Mouse (Mus musculus) common myeloid progenitor, adult 5-6 weeks (primary cell): ENCODE results near the gene Sik1. TPM values are rescaled to one million over a fixed set of nuclear protein-coding genes. Genes with fewer than 3 reads are reported as not detected.

Experiments used
- ATAC-seq: replicated peaks from 2 replicates; pipeline ENCODE4 v1.8.0; 2016; ENCODE audit warnings: low read depth, mild to moderate bottlenecking, moderate TSS enrichment, inconsistent platforms; ENCODE audit not compliant: poor library complexity, severe bottlenecking
- total RNA-seq: library from RNA; stranded (forward); fragments of 200-1000, 187-1606 nt; gene quantifications from 2 replicates; pipeline ENCODE4 v1.2.3, GENCODE M21; 2017

Gene Sik1
- total RNA-seq, 1 experiment from 2014 or later: 21.1 TPM

GRCm38 (mm10) chr17:31813938-31814622 lies 41.5 kb downstream of the Sik1 start:
- ATAC-seq: no peak

DNA sequence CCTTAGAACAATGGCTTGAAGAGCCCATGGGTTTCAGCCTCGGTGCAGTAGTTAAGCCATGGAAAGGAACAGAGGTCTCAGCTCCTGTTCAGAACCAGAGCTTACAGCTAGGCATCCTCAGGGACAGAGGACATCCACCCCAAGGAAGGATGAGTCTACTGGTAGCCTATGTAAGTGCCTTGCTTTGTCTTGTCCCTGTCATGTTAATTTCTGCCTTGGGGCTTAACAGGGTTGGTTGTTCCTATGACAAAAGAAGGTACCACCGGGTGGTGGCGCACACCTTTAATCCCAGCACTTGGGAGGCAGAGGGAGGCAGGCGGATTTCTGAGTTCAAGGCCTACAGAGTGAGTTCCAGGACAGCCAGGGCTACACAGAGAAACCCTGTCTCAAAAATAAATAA lies 44.3 kb downstream of the Sik1 start:
- ATAC-seq: no peak

DNA sequence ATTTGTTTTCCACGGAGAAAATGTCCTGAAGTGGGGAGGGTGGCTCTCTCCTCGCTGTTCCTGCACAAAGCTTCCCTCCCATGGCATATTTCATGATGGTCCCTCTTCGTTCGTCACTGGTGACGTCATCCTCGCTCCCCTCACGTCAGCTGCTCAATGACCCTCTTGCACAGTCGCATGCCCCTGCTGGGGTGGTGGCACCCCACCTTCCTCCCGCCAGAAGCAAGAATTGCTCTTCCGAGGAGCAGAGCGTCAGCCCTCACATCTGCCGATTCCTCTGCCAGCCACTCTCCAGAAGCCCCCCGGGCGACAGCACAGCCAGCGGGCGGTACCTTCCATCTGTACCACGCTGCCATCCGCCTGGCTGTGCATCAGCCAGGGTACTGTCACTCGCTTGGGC lies 45.7 kb downstream of the Sik1 start:
- ATAC-seq: no peak

DNA sequence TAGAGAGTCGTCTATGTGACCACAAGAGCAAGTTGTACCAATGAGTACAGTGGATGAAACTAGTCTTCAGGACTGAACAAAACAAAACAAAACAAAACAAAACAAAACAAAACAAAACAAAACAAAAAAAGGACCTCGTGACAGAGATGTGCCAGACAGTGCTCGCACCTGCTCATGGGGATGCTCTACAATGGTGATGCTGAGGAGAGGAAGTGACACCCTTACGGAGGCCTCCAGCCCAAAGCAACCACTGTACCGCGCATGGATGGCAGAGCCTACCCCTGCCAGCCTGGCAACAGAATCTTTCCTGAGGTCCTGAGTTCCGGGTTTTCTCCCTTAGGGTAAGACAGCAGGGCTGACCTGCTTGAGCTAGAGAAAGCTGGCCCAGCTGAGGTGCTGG lies 46.5 kb downstream of the Sik1 start:
- no peak for ATAC-seq

GRCm38 (mm10) chr17:31808082-31808875 lies 47.3 kb downstream of the Sik1 start:
- no peak for ATAC-seq

- ATAC-seq: no peak
These were observed 49.1 kb downstream of the Sik1 start for GRCm38 (mm10) chr17:31806496-31806895.

DNA sequence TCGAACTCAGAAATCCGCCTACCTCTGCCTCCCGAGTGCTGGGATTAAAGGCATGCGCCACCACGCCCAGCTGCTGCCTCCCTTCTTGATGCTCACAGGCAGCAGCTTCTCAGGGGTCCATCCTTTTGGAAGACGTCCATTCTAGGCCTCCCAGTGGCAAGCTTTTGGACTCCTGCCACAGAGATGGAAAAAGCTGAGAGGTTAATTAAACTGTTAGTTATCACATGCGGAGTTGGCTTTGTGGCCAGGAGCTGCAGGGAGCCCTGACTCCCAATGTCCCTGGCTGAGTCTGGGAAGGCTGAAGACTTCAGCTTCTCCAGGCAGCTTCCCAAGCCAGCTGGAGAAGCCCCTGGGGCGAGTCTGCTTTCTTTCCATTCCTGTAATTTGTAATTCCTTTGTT lies 49.6 kb downstream of the Sik1 start:
- ATAC-seq: no peak

GRCm38 (mm10) chr17:31805585-31805984 lies 50.0 kb downstream of the Sik1 start:
- ATAC-seq: 0 out of 2 replicates have a peak, but pooled peaks have one; percentile 39

DNA sequence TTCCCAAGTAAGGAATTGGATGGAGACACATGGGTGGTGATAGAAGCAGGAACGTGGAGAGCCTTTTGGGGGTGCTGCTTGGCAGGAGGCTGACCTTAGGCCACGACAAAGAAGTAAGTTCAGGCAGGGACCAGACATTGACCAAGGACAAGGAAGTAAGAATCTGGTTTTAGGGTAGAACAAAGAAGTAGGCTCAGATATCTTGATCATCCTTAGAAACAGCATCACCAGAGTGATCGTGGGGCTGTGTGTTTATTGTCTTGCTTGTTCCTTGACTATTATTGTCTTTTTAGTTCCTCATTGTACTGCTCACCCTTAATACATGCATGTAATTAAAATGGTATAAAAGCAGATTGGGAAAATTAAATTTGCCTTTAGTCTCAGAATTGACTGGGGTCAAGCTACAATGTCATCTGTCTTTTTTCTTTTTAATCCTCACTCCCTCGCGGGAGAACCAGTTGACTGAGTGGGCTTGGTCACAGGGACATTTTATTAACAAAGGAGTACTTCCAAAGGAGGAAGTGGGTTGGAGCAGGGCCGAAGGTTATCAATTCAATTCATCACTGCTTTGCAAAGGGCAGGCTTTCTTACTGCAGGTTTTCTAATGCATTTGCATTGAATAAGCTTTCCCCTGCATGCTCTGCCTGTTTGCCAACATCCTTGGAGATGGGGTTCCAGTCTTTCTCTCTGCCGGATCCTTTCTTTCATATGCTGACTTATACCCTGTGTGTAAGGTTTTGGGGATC lies 53.2 kb downstream of the Sik1 start:
- ATAC-seq: no peak

GRCm38 (mm10) chr17:31800852-31801363 lies 54.7 kb downstream of the Sik1 start:
- peak; percentile 80 for ATAC-seq

DNA sequence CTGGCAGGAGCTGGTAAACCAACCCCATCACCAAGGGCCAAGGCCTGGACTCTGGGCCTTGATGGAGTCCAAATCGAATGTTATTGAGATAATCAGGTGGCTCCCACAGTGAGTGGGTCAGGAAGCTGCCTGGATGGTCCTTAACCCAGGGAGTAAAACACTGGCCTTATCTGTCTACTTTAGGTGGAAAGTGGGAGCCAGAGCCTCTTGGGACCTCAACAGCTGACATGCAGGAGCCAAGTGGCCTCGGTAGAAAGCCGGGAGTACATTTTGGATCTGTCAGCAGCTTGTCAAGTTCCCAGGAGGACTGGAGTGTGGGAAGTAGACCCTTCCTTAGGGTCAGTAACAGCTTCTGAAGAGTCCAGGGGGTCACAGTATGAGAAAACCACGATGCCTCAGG lies 59.7 kb downstream of the Sik1 start:
- no peak for ATAC-seq

Other genes with a start within 250 kb of the Sik1 start
- gene Cbs, start 218.6 kb downstream of the Sik1 start, total RNA-seq: 2.9 TPM in 1 of 2 replicates, not detected in the other
- 257 and 274 TPM in 2 replicates for gene U2af1, start 196.9 kb downstream of the Sik1 start, total RNA-seq
- not detected in 2 replicates for gene Cryaa, start 178.0 kb downstream of the Sik1 start, total RNA-seq
- gene Rrp1b, start 180.3 kb upstream of the Sik1 start, total RNA-seq: 46.8 and 66.6 TPM in 2 replicates
- 0.15 TPM in 1 of 2 replicates, not detected in the other for gene Hsf2bp, start 180.5 kb upstream of the Sik1 start, total RNA-seq